Mouse (Mus musculus): ENCODE measurements around the gene Sdccag8. TPM values are rescaled to one million over a fixed set of nuclear protein-coding genes. Genes with fewer than 3 reads are reported as not detected.
"Not testable (repeated sequence)": the region's sequence is repeated elsewhere in the genome, so short reads cannot be mapped to it uniquely, and the experiment has no call there.

Gene Sdccag8
- polyA plus RNA-seq, 1 experiment from 2014 or later = 25.7 TPM

DNA sequence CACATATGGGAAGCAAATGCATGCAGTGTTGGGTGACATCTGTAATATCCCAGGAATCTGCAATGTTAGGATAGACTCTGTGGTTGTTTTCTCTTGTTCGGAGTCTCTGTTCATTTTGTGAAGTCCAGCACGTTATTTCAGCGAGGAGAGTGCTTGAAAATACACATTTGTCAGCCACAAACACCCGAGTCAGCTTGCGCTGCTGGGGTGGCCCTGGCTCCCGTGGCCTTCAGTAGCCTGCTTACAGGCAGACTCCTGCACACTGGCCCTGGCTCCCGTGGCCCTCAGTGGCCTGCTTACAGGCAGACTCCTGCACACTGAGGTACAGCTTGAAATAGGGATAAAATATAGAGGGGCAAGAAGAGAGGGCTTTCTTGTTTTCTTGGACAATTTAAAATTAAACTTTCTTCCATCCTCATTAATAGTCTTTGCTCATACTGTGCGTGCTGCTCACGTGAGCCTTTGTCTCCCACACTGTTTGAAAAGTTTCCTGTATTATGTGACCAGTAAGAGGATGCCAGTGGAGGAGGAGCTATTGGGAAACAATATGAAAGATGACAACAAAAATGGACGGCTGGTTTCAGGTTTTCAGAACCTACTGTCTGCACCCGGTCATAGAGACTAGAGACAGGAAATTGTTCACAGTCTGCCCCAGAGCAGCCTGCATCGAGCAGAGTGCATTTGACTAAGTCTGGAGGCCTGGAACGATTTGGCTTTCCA lies 119.7 kb downstream of the Sdccag8 start:
- 64% methylated on average over 13 of the region's 13 CpGs for WGBS
- H3K36me3 ChIP-seq = no peaks in the 10 kb centered on the region
- peaks cover 13% of the 10 kb centered on the region; the same call in 1 of the 2 replicates for H3K4me1 ChIP-seq (replicated peaks)
- no peak overlapping the region for H3K9ac ChIP-seq
- no peak overlapping the region for H3K4me2 ChIP-seq
- no peak overlapping the region for H3K4me3 ChIP-seq
- no peak for ATAC-seq (ENCODE audit: low FRiP score)
- no peak overlapping the region for H3K27ac ChIP-seq
- no peaks in the 10 kb centered on the region for H3K9me3 ChIP-seq
- H3K27me3 ChIP-seq = no peaks in the 10 kb centered on the region

DNA sequence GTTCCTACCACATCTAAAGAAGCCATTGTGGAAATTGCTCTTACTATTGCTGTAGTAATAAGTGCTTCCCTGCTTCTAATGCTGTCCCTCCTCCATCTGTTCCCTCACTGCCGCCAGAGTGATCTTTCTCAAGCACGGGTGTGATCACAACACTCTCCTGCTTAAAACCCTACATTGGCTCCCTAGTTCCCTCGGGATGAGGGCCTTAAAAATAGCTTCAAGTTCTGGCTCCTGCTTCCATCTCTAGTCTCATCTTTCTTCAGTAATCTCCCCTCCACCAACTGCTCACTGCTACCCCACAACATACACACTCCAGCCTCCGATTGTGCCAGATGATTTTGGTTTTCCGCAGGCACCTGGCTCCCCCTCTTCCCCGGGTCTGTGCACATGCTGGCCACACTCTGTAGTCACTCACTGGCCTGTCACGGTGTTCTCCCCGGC lies 125.5 kb downstream of the Sdccag8 start:
- Histone ChIP-seq H3K27ac (no peak overlapping the region), H3K4me3 (no peak overlapping the region), H3K4me2 (no peak overlapping the region), H3K27me3 (no peaks in the 10 kb centered on the region), H3K9ac (no peak overlapping the region), H3K9me3 (no peaks in the 10 kb centered on the region), H3K4me1 (replicated peaks) (no peaks in the 10 kb centered on the region), H3K36me3 (no peaks in the 10 kb centered on the region)
- ATAC-seq (ENCODE audit: low FRiP score) = no peak
- WGBS = 75% methylated on average over 8 of the region's 8 CpGs

DNA sequence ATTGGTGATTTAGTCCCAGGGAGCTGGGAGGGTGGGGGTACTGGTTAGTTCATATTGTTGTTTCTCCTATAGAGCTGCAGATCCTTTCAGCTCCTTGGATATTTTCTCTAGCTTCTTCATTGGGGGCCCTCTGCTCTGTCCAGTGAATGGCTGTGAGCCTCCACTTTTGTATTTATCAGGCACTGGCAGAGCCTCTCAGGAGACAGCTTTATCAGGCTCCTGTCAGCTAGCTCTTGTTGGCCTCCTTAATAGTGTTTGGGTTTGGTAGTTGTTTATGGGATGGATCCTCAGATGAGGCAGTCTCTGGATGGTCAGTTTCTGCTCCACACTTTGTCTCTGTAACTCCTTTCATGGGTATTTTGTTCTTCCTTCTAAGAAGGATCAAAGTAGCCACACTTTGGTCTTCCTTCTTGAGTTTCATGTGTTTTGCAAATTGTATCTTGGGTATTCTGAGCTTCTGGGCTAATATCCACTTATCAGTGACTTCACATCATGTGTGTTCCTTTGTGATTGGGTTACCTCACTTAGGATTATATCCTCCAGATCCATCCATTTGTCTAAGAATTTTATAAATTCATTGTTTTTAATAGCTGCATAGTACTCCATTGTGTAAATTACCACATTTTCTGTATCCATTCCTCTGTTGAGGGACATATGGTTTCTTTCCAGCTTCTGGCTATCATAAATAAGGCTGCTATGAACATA lies 127.0 kb downstream of the Sdccag8 start:
- not testable (repeated sequence) for H3K4me1 ChIP-seq (replicated peaks); H3K36me3 ChIP-seq; H3K27me3 ChIP-seq; H3K27ac ChIP-seq; H3K4me2 ChIP-seq; ATAC-seq (ENCODE audit: low FRiP score); H3K9me3 ChIP-seq; H3K9ac ChIP-seq; H3K4me3 ChIP-seq

DNA sequence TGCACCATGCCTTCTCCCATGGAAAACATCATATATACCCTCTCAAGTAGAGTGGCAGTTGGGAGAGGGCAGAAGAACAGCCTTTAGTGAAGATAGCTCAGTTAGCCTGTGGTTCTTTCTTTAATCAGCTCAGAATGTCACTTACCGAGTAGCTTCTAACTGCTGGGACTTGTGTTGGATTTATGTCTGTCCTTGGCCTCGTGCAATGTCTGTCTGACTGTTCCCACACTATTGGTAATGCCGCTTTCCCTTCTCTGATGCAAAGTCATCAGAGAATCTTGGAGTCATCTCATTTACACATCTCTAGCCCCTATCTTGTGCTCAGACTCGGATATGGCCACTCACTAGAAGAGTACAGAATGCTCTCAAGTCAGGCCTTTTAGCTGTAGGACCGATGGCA lies 128.7 kb downstream of the Sdccag8 start:
- no peak overlapping the region for H3K4me2 ChIP-seq
- 93% methylated on average over 5 of the region's 5 CpGs for WGBS
- H3K27me3 ChIP-seq = no peaks in the 10 kb centered on the region
- H3K36me3 ChIP-seq = no peaks in the 10 kb centered on the region
- no peaks in the 10 kb centered on the region for H3K9me3 ChIP-seq
- ATAC-seq (ENCODE audit: low FRiP score) = no peak
- H3K27ac ChIP-seq = no peak overlapping the region
- H3K4me3 ChIP-seq = no peak overlapping the region
- H3K9ac ChIP-seq = no peak overlapping the region
- peaks cover 12% of the 10 kb centered on the region for H3K4me1 ChIP-seq (replicated peaks)

DNA sequence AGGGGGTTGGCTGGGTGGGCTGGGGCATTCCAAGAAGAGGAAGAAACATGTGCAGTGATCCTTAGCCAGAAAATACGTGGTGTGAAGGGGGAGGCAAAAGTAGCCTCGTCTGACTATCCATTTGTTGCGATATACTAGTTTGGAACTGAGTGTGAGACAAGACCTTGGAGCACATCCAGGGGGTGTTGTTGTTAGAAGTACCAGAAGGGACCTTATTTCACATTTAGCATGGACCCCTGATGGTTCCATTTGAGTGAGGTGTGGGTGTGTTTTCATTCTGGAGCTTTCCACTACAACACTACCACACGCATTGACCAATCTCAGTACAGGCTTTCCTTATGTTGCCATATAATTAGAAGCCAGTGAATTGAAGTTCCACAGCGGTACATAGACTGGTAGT lies 129.5 kb downstream of the Sdccag8 start:
- Histone ChIP-seq H3K4me3 (no peak overlapping the region), H3K4me2 (no peak overlapping the region), H3K9ac (no peak overlapping the region), H3K27ac (no peak overlapping the region), H3K4me1 (replicated peaks) (peaks cover 16% of the 10 kb centered on the region), H3K27me3 (no peaks in the 10 kb centered on the region), H3K36me3 (no peaks in the 10 kb centered on the region), H3K9me3 (no peaks in the 10 kb centered on the region)
- ATAC-seq (ENCODE audit: low FRiP score) = no peak
- WGBS = 91% methylated on average over 5 of the region's 5 CpGs

DNA sequence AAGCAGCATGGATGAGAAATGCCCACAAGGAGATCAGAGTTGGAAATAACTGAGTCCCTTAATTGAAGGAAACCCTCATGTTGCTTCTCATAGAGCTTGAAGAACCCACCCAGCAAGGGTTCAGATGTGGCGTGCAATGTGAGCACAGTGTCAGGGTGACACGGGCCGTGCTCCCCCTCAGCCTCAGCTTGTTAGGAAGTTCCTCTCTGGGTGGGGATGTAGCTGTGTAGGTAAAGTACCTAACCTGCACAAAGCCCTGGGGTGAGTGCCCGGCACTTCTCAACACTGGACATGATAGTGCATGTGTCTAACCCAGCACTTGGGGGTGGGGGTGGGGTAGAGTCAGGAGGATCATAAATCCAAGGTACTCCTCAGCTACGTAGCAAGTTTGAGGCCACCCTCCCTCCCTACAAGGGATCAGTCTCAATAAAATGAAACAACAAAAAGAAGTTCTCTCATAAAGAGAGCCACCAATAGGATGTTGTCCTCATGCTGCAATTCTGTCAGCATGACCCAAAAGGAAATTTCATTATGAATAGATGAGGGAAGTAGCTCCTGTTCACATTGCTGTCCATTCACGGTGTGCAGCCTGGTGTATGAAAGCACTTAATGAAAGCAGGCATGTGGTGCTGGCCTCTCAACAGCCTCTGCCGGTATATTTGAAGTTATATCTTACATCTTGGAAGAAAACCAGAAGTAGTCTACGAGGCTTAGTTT lies 130.2 kb downstream of the Sdccag8 start:
- no peaks in the 10 kb centered on the region for H3K36me3 ChIP-seq
- WGBS = 70% methylated on average over 8 of the region's 8 CpGs

DNA sequence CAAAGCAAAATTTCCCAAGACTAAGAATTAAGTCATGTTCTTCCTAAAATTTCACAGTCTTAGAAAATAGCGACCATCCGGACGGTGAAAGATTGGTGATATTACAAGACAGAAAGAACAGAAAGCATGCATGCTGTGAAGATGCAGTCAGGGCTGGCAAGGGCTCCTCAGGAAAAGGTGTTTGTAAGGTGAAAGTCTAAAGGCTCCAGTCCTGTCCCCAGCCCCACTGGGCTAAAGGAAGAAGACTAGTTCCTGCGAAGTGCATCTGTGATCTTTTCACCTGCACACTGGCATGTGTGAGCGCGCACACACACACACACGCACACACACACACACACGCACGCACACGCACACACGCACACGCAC lies 130.7 kb downstream of the Sdccag8 start:
- Histone ChIP-seq H3K4me2 (no peak overlapping the region), H3K4me3 (no peak overlapping the region), H3K9me3 (no peaks in the 10 kb centered on the region), H3K27ac (no peak overlapping the region), H3K4me1 (replicated peaks) (peaks cover 21% of the 10 kb centered on the region), H3K27me3 (0 out of 2 replicates have a peak, but pooled peaks cover 2% of the 10 kb centered on the region), H3K36me3 (no peaks in the 10 kb centered on the region), H3K9ac (no peak overlapping the region)
- no peak for ATAC-seq (ENCODE audit: low FRiP score)
- WGBS = 93% methylated on average over 11 of the region's 12 CpGs

More for the DNA sequence above, 130.2 kb downstream of the Sdccag8 start:
- Histone ChIP-seq H3K4me2 (no peak overlapping the region), H3K4me1 (replicated peaks) (peaks cover 21% of the 10 kb centered on the region), H3K27me3 (no peaks in the 10 kb centered on the region), H3K9me3 (no peaks in the 10 kb centered on the region), H3K27ac (no peak overlapping the region), H3K4me3 (no peak overlapping the region), H3K9ac (no peak overlapping the region)
- ATAC-seq (ENCODE audit: low FRiP score) = no peak

DNA sequence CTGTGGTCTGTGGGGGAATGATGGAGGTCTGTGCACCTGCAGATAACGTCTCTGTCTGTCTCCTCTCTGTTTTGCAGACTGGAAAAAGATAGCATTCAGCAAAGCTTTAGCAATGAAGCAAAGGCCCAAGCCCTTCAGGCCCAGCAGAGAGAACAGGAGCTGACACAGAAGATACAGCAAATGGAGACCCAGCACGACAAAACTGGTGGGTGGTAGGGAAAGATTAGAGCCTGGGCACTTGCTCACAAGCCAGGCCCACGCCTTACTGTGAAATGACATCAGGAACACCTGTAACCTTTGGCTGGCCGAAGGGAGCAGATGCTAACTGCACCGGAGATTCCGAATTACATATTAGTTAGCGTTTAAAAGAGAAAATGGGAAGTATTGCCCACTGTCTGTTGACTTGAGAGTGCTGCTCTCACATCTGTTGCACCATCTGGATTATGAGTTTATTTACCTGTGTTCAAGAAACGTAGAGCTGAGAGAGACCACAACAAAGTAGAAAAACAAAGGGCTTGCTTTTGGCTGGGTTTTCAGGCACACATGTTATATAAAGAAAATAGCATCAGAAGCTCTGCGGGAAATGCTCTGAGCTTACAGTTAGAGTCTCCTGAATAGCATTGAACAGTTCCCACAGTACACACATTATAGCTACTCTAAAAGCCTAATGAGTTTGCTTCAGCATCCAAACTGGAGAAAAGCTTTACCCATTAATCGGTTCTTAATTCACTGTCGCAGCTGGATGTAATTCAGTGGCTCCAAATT lies 131.8 kb downstream of the Sdccag8 start:
- Histone ChIP-seq H3K9ac (no peak overlapping the region), H3K9me3 (no peaks in the 10 kb centered on the region), H3K27me3 (0 out of 2 replicates have a peak, but pooled peaks cover 2% of the 10 kb centered on the region), H3K36me3 (no peaks in the 10 kb centered on the region), H3K4me2 (no peak overlapping the region), H3K4me3 (no peak overlapping the region), H3K27ac (peak overlapping the region; percentile 27), H3K4me1 (replicated peaks) (peaks cover 29% of the 10 kb centered on the region)
- WGBS = 64% methylated on average over 11 of the region's 11 CpGs
- ATAC-seq (ENCODE audit: low FRiP score) = no peak

DNA sequence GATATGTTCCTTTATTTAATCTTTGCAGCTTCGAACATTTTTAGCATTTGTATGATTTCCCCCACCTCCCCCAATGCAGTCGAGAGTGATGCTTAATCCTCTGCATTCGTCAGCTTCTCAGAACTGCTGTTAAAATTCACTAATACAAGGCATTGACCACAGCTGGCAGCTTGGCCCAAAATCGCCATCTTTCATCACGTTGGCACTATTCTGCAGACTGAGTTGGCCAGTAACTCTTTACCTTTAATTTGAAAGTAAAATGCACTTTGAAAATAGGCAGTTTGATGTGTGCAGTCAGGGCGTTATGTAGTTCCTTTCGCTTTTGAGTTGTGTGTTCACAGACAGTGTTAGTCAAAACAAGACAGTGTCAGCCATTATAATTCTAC lies 132.3 kb downstream of the Sdccag8 start:
- no peak for ATAC-seq (ENCODE audit: low FRiP score)
- Histone ChIP-seq H3K4me2 (no peak overlapping the region), H3K9me3 (no peaks in the 10 kb centered on the region), H3K9ac (no peak overlapping the region), H3K4me1 (replicated peaks) (peaks cover 34% of the 10 kb centered on the region), H3K27ac (no peak overlapping the region), H3K36me3 (no peaks in the 10 kb centered on the region), H3K4me3 (no peak overlapping the region), H3K27me3 (0 out of 2 replicates have a peak, but pooled peaks cover 2% of the 10 kb centered on the region)
- WGBS = 56% methylated on average over 7 of the region's 7 CpGs

DNA sequence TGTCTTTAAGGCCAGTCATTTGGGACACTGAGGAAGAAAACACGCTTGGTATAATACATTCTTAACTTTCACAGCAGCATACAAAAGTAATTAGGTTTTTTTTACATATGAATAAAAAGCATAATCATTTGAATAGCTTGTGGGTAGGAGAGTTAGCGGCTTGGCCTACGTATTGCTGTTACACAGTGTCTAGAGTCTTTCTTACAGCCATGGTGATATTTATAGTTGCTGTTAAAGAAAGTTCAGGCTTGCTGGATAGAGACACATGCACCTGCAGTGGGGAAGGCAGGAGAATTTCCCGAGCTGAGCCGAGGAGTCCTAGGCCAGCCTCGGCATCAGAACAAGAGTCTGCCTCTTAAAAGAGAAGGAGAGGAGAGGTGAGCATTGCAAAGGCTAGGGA lies 134.4 kb downstream of the Sdccag8 start:
- Histone ChIP-seq H3K27ac (no peak overlapping the region; the same call in 1 of the 2 replicates), H3K4me1 (replicated peaks) (peaks cover 35% of the 10 kb centered on the region), H3K4me2 (no peak overlapping the region), H3K4me3 (no peak overlapping the region), H3K36me3 (no peaks in the 10 kb centered on the region), H3K27me3 (0 out of 2 replicates have a peak, but pooled peaks cover 2% of the 10 kb centered on the region), H3K9me3 (no peaks in the 10 kb centered on the region), H3K9ac (no peak overlapping the region)
- 37% methylated on average over 6 of the region's 6 CpGs for WGBS
- ATAC-seq (ENCODE audit: low FRiP score) = no peak

DNA sequence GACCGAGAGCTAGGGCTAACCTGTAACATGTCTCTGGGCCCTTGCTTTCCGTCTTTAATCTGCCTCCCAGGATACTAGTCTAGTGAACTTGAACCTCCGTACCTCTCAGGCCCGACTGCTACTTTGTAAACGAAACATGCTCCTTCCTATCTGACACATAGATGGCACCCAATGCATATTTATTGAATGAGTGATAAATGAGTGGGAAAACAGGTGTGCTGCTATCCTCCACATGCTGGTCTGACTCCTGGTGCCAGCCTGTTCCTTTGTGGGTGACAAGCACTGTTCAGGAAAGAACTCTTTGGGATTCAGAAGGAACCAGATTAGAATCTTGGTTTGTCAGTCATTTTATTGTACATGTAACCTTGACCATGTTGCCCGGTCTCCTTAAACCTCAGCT lies 134.9 kb downstream of the Sdccag8 start:
- Histone ChIP-seq H3K36me3 (no peaks in the 10 kb centered on the region), H3K4me1 (replicated peaks) (peaks cover 35% of the 10 kb centered on the region), H3K27me3 (0 out of 2 replicates have a peak, but pooled peaks cover 2% of the 10 kb centered on the region), H3K9ac (no peak overlapping the region), H3K27ac (no peak overlapping the region; the same call in 1 of the 2 replicates), H3K4me3 (no peak overlapping the region), H3K4me2 (no peak overlapping the region), H3K9me3 (no peaks in the 10 kb centered on the region)
- ATAC-seq (ENCODE audit: low FRiP score) = no peak
- WGBS = 84% methylated on average over 6 of the region's 6 CpGs

DNA sequence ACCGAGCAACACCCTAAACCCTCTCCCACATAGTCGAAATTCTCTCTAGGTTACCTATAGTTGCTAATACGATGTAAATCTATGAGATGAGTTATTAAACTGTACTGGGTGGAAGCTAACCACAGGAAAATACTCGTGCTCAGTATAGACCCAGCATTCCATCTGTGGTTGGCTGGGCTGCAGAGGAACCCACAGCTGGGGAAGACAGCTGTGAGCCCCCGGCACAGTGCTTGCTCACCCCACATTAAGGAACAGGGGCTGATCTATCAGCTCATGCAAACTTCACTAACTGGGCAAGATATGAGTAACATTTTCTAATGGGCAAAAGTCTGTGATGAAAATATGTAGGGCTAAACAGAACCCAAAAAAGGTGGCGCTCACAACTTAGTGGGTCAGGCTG lies 135.6 kb downstream of the Sdccag8 start:
- no peaks in the 10 kb centered on the region for H3K9me3 ChIP-seq
- WGBS = 86% methylated on average over 6 of the region's 6 CpGs

More for the DNA sequence above, 135.6 kb downstream of the Sdccag8 start:
- Histone ChIP-seq H3K27ac (no peak overlapping the region), H3K36me3 (no peaks in the 10 kb centered on the region), H3K4me1 (replicated peaks) (peaks cover 35% of the 10 kb centered on the region), H3K4me3 (no peak overlapping the region), H3K9ac (no peak overlapping the region), H3K4me2 (no peak overlapping the region), H3K27me3 (0 out of 2 replicates have a peak, but pooled peaks cover 2% of the 10 kb centered on the region)
- ATAC-seq (ENCODE audit: low FRiP score) = no peak

Data from hindbrain, embryonic 13.5 days (tissue).